Mouse (Mus musculus) ES-E14 (cell line): Measurements from ENCODE around the gene Tmco3.

Source experiments
- HCFC1 ChIP-seq: IDR thresholded peaks from 2 replicates; pipeline ENCODE4 v1.6.1; 2012; ENCODE audit warnings: low read length, inconsistent platforms, borderline replicate concordance; ENCODE audit not compliant: insufficient read depth
- MAFK ChIP-seq: IDR thresholded peaks from 2 replicates; pipeline ENCODE4 v1.6.1; 2014; ENCODE audit warnings: mild to moderate bottlenecking, low read depth, low read length, inconsistent platforms; ENCODE audit not compliant: insufficient read depth
- ZC3H11A ChIP-seq: IDR thresholded peaks from 2 replicates; pipeline ENCODE4 v1.6.1; 2012; ENCODE audit warnings: low read depth, mild to moderate bottlenecking, inconsistent platforms, low read length, borderline replicate concordance

DNA sequence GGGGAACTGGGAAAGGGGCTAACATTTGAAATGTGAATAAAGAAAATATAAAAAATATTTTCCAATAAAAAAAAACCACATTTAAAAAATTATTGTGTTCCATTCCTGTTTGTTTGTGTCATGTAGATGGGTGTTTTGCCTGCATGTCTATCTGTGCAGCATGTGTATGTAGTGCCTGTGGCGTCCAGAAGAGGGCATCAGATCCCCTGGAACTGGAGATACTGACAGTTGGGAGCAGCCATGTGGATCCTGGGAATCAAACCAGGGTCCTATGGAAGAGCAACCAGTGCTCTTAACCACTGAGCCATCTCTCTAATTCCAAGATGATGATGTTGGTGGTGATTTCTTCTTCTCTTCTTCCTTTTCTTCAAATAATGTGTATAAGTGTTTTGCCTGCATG, 46.7 kb downstream of the Tmco3 start:
- no peak for TF ChIP-seq MAFK
- TF ChIP-seq ZC3H11A = no peak
- TF ChIP-seq HCFC1 = no peak
